Mouse (Mus musculus): ENCODE measurements around the gene Hspa8.

- TF ChIP-seq CTCF (IDR thresholded peaks at IDR 0.05) (no peak), EP300 (IDR thresholded peaks at IDR 0.05) (no peak)
These were observed 5.9 kb upstream of the Hspa8 start for GRCm38 (mm10) chr9:40794926-40795325.
